Mouse (Mus musculus) adrenal gland, postnatal 10 days (tissue): ENCODE results near the gene Dcp1b. TPM values are rescaled to one million over a fixed set of nuclear protein-coding genes. Genes with fewer than 3 reads are reported as not detected.

Source experiments
- DNase-seq: peaks from one replicate; pipeline ENCODE4 v3.0.0; 2021; ENCODE audit warnings: mixed read lengths
- total RNA-seq, 2 experiments: library from RNA; stranded (reverse); gene quantifications; 2 replicates each; pipeline ENCODE4 v1.2.3; 2021

Gene Dcp1b
- total RNA-seq, 2 experiments from 2014 or later: 10.7 to 17.4 TPM

DNA sequence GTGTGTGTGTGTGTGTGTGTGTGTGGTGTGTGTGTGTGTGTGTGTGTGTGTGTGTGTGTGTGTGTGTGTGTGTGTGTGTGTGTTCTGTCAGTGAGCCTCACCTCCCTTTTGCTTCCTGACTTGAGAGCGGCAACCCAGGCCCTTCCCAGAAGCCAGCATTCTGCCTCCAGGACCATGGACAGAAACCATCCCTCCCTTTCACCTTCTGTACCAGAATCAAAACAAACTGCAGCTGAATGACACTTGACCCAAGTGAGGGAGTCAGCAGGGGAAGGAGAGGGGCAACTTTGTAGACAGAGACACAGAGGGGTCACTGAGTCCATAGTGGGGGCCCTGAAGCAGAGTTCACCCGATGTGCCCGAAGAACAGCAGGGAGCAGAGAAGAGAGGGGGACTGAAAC lies 58.0 kb downstream of the Dcp1b start:
- DNase-seq: peak; percentile 52

- DNase-seq: no peak
Observed at GRCm38 (mm10) chr6:119235441-119235840, 60.4 kb downstream of the Dcp1b start.

GRCm38 (mm10) chr6:119236241-119236640 lies 61.2 kb downstream of the Dcp1b start, which contains the start of gene Cacna2d4:
Cacna2d4 (plus strand) TSS chr6:119236526.
- DNase-seq: no peak

DNA sequence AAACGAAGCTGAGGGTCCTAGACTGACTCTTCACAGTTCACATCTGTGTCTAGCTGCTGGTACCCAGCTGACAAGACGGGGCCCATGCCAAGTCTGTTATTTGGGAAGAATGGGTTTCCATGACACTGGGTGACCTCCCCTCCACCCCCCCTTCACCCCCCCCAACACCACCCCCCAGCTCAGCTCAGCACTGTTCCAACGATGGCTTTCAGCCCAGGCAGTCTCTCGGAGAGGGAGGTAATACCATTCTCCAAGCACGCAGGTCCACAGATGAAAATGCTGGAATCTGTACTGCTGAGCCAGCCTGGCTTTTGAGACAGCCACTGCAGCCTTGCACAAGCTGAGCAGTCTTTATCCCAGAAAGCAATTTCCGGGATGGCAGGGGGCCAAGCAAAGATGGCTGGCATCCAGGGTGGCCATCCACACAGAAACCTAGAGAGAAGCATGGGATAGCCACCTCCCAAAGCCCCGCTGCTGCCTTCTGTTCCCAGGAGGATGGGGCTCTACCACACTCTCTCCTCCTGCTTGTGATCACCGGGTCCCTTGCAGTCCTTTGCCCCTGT lies 62.5 kb downstream of the Dcp1b start:
- DNase-seq: peak; percentile 76

- DNase-seq: no peak
Observed at GRCm38 (mm10) chr6:119239341-119240005, 64.4 kb downstream of the Dcp1b start.

DNA sequence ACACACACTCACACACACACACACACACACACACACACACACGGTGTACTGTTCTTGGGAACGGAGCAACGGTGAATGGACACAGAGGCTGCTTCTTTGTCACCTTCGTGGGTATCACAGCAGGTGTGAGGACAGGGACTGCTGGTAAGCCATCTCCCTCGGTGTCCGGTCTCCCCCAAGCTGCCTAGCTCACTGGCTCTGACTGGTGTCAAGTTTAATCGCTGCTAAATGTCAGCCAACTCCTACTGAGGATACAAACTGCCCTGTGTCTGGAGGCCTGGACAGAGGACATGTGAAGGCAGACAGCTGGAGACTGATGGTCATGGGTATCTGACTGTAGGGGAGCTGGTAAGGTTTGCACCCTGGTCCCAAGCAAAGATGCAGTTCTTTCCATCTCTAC lies 65.2 kb downstream of the Dcp1b start:
- DNase-seq: no peak

DNA sequence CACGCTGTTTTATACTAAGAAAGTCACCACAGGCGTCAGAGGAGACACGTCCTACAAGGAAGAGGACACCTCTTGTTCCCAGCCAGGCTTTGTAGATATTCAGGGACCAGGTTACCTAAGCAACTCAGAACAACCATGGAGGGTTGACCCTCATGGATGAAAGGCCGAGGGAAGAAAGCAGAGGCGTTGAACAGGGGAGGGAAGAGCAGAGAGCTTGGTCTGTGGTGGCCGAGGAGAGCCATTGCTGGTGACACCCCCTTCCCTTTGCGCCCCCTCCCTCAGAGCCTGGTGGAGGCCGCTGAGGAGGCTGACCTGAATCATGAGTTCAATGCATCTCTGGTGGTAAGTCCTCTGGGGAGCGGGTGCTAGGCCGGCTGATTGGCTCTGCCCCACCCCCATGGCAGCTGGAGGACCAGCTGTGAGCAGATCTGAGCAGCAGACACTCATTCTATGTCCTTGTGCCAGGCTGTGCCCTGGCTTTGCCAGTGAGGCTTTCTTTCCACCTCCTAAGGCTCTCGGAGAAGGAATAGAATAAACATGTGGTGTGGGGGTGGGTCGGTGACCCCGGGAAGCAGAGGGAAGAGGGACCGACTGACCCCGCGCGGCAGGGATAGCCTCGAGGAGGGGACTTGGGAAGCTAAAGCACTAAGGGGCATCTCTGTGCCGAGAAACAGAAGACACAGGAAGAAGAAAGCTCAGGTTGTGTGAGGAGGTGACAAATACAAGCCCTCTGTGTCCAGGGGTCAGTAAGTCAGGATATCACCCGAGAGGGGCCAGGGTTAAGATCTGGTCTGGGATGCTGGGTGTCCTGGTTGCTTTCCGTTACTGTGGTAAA lies 66.0 kb downstream of the Dcp1b start:
- no peak for DNase-seq

GRCm38 (mm10) chr6:119246082-119246481 lies 71.0 kb downstream of the Dcp1b start:
- no peak for DNase-seq

- no peak for DNase-seq
Observed at GRCm38 (mm10) chr6:119248578-119248977, 73.5 kb downstream of the Dcp1b start.

GRCm38 (mm10) chr6:119249726-119250125 lies 74.7 kb downstream of the Dcp1b start:
- no peak for DNase-seq

- no peak for DNase-seq
Observed at GRCm38 (mm10) chr6:119251704-119252103, 76.7 kb downstream of the Dcp1b start.

Other genes with a start within 250 kb of the Dcp1b start
- 10 to 100 TPM; 39.2 to 58.2 TPM for gene Cacna1c, start 21.2 kb downstream of the Dcp1b start, total RNA-seq
- under 1 TPM in 1 of 2 experiments, not detected in 1; 0.48 TPM for gene Cacna2d4, start 61.3 kb downstream of the Dcp1b start, total RNA-seq
- gene Lrtm2, start 155.5 kb downstream of the Dcp1b start, total RNA-seq: under 1 TPM in 1 of 2 experiments, not detected in 1; 0.12 TPM
- 100 to 1,000 TPM; 204 to 214 TPM for gene Adipor2, start 242.5 kb downstream of the Dcp1b start, total RNA-seq